Mouse (Mus musculus): ENCODE measurements around the gene Nsmce4a.

The Nsmce4a gene

GRCm38 (mm10) chr7:130577388-130578003, 4.6 kb upstream of the Nsmce4a start, which contains the start of gene Tacc2:
Gene Tacc2 (plus strand): TSS chr7:130577438.
- DNase-seq (ENCODE audit: low read depth, low spot score): no peak

- DNase-seq (ENCODE audit: low read depth, low spot score): no peak
These were observed 4.1 kb upstream of the Nsmce4a start for GRCm38 (mm10) chr7:130576981-130577380.

- DNase-seq (ENCODE audit: low read depth, low spot score): no peak
These were observed 1.5 kb upstream of the Nsmce4a start for GRCm38 (mm10) chr7:130574211-130574991.

GRCm38 (mm10) chr7:130573746-130574145, 828 bp upstream of the Nsmce4a start:
- DNase-seq (ENCODE audit: low read depth, low spot score): no peak

GRCm38 (mm10) chr7:130570472-130570871, 2.4 kb downstream of the Nsmce4a start:
- DNase-seq (ENCODE audit: low read depth, low spot score): no peak

- DNase-seq (ENCODE audit: low read depth, low spot score): no peak
These were observed 4.0 kb downstream of the Nsmce4a start for GRCm38 (mm10) chr7:130568783-130569436.

- DNase-seq (ENCODE audit: low read depth, low spot score): no peak
These were observed 8.3 kb downstream of the Nsmce4a start for GRCm38 (mm10) chr7:130564596-130564995.

- DNase-seq (ENCODE audit: low read depth, low spot score): no peak
These were observed 9.0 kb downstream of the Nsmce4a start for GRCm38 (mm10) chr7:130563880-130564279.

GRCm38 (mm10) chr7:130563276-130563675, 9.6 kb downstream of the Nsmce4a start:
- DNase-seq (ENCODE audit: low read depth, low spot score): no peak

GRCm38 (mm10) chr7:130560933-130561332, 12.0 kb downstream of the Nsmce4a start:
- no peak for DNase-seq (ENCODE audit: low read depth, low spot score)

- DNase-seq (ENCODE audit: low read depth, low spot score): no peak
These were observed 14.3 kb downstream of the Nsmce4a start for GRCm38 (mm10) chr7:130558592-130558991.

GRCm38 (mm10) chr7:130555597-130555996, 17.3 kb downstream of the Nsmce4a start:
- DNase-seq (ENCODE audit: low read depth, low spot score): no peak

GRCm38 (mm10) chr7:130553321-130553720, 19.6 kb downstream of the Nsmce4a start:
- DNase-seq (ENCODE audit: low read depth, low spot score): no peak

GRCm38 (mm10) chr7:130552780-130553179, 20.1 kb downstream of the Nsmce4a start:
- DNase-seq (ENCODE audit: low read depth, low spot score): no peak

- no peak for DNase-seq (ENCODE audit: low read depth, low spot score)
These were observed 25.2 kb downstream of the Nsmce4a start for GRCm38 (mm10) chr7:130547635-130548175.

- DNase-seq (ENCODE audit: low read depth, low spot score): peak; percentile 93
These were observed 26.0 kb downstream of the Nsmce4a start for GRCm38 (mm10) chr7:130546791-130547484.

- DNase-seq (ENCODE audit: low read depth, low spot score): no peak
These were observed 26.5 kb downstream of the Nsmce4a start for GRCm38 (mm10) chr7:130546421-130546790.

- DNase-seq (ENCODE audit: low read depth, low spot score): no peak
These were observed 27.0 kb downstream of the Nsmce4a start for GRCm38 (mm10) chr7:130545893-130546292.

- no peak for DNase-seq (ENCODE audit: low read depth, low spot score)
These were observed 27.5 kb downstream of the Nsmce4a start for GRCm38 (mm10) chr7:130545401-130545800.

- no peak for DNase-seq (ENCODE audit: low read depth, low spot score)
These were observed 29.7 kb downstream of the Nsmce4a start for GRCm38 (mm10) chr7:130543181-130543580.

GRCm38 (mm10) chr7:130540176-130540575, 32.7 kb downstream of the Nsmce4a start:
- no peak for DNase-seq (ENCODE audit: low read depth, low spot score)

GRCm38 (mm10) chr7:130537068-130537467, 35.9 kb downstream of the Nsmce4a start:
- no peak for DNase-seq (ENCODE audit: low read depth, low spot score)
